Mouse (Mus musculus): Measurements from ENCODE around the gene Dock9.
"Not testable (repeated sequence)": the region's sequence is repeated elsewhere in the genome, so short reads cannot be mapped to it uniquely, and the experiment has no call there.

Gene Dock9

GRCm38 (mm10) chr14:121697709-121698619 lies 99.7 kb downstream of the Dock9 start:
- DNase-seq, result peak; percentile 66 to 84

- no peak for DNase-seq
These were observed 100.4 kb downstream of the Dock9 start for GRCm38 (mm10) chr14:121697143-121697680.

- no peak for DNase-seq
These were observed 101.1 kb downstream of the Dock9 start for GRCm38 (mm10) chr14:121696429-121697118.

DNA sequence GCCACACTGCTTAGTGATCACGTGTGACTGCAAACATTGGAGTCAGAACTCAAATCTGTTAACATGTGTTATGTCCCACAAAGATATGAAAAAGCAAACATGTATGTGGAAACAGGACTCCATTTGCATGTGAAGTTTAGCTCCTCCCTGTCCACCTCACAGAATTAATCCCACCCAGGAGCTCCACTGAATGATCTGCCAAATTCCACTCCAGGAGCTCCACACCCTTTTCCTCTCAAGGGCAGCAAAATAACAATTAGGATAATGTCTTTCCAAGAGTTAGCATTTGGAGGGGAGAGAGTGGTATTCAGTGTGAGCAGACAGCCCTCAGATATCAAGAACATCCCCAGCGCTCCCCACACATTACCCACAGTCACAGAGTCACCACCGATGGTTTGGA lies 102.9 kb downstream of the Dock9 start:
- no peak for DNase-seq

DNA sequence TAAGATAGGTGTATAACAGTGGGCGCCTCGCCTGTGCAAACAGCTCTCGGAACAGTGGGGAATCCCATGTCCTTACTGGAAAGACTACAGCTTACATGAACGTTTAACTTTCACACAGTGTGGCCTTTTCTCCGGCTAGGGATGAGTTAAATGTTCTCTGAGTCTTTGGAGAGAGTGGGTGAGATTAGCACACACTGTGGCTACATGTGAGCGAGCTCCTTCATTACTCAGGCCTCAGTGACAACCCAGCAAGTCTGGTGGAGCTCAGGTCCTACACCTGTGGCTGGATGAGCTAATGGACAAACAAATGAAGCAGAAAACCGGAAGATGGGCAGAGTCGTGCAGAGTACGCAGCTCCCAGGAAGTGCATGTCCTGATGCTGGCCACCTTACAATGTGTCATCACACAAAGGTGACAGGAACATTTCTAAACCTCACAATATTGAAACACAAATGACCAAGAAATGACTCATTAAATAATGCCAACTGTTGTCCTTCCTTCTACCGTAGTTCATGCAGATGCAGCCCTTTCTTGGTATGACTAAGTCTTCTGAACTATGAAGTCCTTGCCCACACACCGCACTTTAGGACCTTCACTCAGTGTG lies 103.5 kb downstream of the Dock9 start:
- DNase-seq, result no peak

- not testable (repeated sequence) for DNase-seq
These were observed 108.0 kb downstream of the Dock9 start for GRCm38 (mm10) chr14:121689649-121690048.

DNA sequence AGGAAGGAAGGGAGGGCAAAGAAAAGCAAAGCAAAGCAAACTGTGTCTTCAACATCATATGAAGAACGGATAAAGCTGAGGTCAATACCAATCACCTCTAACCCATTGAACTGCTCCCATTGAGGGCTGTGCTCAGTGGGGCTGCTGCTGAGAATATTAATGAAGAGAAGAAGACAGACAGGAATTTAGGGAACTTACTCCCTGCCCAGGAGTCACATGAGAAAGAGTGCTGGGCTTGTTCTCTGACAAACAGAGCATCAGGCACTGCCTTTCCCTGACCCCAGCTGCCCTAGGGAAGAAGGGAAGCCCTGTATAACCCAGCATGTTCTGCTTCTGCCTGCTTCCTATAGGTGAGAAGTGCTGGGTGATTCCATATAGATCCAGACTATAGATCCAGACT lies 109.5 kb downstream of the Dock9 start:
- DNase-seq, result no peak

GRCm38 (mm10) chr14:121687274-121687673 lies 110.4 kb downstream of the Dock9 start:
- DNase-seq, result no peak

DNA sequence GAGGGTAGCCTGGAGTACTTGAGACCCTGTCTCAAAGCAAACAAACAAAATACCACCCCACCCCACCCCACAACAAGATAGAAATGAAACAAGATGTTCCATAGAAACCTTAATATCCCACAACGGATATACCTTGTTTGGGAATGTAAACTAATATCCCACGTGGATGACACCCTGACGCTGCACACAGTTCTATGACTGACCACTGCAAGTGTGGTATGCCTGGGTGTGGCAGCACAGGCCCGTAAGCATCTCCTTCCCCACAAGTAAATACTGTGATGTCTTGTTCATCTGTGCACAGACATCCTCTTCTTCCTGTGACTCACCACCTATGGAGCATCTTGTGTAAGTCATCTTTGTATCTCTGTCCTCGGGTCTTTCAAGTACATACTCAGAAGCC lies 118.7 kb downstream of the Dock9 start:
- DNase-seq, result no peak

- peak in 1 of 2 experiments; percentile 41 for DNase-seq
These were observed 119.2 kb downstream of the Dock9 start for GRCm38 (mm10) chr14:121678445-121678844.

DNA sequence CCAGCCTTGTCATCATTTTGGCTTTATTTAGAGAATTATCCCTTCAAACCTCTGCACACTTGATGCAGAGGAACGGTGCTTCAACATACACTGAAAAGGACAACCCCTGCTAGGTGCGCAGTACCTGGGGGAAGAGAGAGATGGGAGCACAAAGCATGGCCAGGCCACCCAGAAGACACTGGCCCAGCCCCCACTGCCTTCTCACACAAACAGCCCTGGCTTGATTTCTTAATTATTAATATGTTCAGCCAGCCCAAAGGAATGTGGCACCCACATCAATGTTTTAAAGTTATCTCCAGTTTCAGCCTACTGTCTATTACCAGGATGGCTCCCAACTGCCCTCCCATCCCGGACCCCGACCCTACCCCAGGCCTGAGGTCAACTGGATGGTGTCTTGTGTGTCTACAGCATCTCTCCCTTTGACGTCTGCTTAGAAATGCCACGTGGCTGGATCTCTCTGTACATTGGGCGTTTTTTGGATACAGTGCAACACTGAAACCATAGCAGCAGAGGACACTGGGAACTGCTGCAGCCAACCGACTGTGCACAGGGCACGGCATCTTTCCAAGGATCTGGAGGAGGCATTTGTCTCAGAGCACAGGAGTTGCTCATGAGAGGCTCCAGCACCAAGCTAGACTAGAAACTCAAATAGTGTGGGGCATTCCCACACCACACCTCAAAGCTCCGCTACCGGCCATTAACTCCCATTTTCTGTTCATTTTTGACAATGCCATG lies 120.9 kb downstream of the Dock9 start:
- DNase-seq, result peak in 1 of 2 experiments; percentile 45

GRCm38 (mm10) chr14:121676121-121676591 lies 121.5 kb downstream of the Dock9 start:
- peak in 1 of 2 experiments; percentile 69 for DNase-seq

GRCm38 (mm10) chr14:121675579-121675978 lies 122.1 kb downstream of the Dock9 start:
- DNase-seq, result peak; percentile 65 to 74

GRCm38 (mm10) chr14:121675146-121675545 lies 122.5 kb downstream of the Dock9 start:
- no peak for DNase-seq

- no peak for DNase-seq
These were observed 127.6 kb downstream of the Dock9 start for GRCm38 (mm10) chr14:121670016-121670415.

- no peak for DNase-seq
These were observed 130.9 kb downstream of the Dock9 start for GRCm38 (mm10) chr14:121666641-121667274.

- peak; percentile 43 to 59 for DNase-seq
These were observed 131.9 kb downstream of the Dock9 start for GRCm38 (mm10) chr14:121665693-121666273.

DNA sequence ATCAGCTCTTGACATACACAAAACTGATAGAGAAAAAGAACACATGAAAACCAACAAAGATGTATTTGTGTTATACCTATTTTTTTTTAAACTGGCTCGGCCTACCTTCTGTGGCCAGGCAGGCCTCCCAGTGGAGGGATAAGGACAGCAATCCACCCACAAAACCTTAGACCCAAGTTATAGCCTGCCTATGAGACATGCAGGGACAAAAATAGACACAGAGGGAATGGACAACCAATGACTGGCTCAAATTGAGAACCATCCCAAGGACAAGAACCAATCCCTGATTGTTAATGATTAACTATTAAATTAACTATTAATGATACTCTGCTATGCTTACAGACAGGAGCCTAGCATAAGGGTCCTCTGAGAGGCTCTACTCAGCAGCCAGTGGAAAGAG lies 133.7 kb downstream of the Dock9 start:
- DNase-seq, result peak in 1 of 2 experiments; percentile 66

DNA sequence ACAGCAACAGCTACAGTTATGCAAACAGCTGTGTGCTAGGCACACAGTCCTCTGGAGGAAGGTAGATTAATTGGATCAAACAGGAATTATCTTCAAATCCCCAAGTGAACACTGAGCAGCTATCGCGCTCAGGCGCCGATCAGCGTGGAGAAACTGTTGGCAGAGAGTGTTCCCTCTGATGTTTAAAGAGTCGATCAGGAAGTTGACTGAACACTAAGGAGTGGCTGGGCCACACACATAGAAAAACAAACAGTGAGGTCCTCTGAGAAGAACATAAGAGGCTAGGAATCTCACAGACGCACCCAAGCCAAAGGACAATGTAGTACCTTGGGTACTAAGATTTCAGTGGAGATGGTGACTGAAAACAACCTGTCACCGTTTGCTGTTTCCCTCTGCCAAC lies 136.7 kb downstream of the Dock9 start:
- DNase-seq, result no peak

DNA sequence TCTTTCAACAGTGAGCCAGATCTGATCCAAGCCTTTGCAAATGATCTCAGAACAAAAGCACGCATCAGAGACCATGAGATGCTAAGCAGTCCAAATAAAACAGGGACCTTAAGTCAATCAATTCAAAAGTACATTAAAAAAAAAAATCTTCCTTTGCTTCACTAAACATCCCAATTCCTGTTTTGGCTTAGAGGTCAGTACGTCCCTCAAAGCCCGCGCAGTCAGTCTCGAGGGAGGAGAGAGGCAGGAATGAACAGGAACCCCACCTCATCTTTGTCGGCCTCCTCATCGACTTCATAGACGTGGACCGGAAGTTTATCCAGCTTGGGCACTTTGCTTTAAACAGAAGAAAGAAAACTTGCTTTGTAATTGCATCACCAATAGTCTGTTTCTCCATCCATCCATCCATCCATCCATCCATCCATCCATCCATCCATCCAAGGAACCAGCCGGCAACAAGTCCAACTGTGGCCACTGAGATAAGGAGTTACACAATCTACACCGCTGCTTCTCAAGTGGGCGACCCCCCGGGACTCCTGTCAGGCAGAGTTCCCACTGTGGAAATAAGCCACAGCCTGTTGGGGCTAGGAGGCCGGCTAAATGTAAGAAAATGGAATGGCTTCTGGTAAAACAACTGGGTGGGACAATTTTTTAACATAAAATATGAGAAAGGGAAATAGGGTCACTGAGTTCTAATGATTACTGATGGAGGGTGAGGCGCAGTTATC lies 137.3 kb downstream of the Dock9 start:
- DNase-seq, result no peak

Data from kidney, postnatal 25 days (tissue).